Mouse (Mus musculus) embryonic fibroblast, embryonic 13.5 days (primary cell): ENCODE measurements around the gene Tes. TPM values are rescaled to one million over a fixed set of nuclear protein-coding genes. Genes with fewer than 3 reads are reported as not detected.

Source experiments
- H3K27ac ChIP-seq: 2 replicates; pipeline ENCODE4 v1.5.1; 2012; ENCODE audit warnings: low read length, control low read depth, inconsistent platforms; ENCODE audit not compliant: insufficient read depth
- H3K4me1 ChIP-seq: 2 replicates; pipeline ENCODE4 v1.6.1; 2011; ENCODE audit warnings: low read length; ENCODE audit not compliant: control insufficient read depth, insufficient read depth
- H3K4me3 ChIP-seq: 2 replicates; pipeline ENCODE4 v1.5.1; 2011; ENCODE audit warnings: mild to moderate bottlenecking, control low read depth, low read length; ENCODE audit not compliant: insufficient read depth
- CTCF ChIP-seq: IDR thresholded peaks from 2 replicates; pipeline ENCODE4 v1.5.1; 2011; ENCODE audit warnings: mild to moderate bottlenecking, control low read depth, low read length, moderate library complexity, borderline replicate concordance; ENCODE audit not compliant: insufficient read depth
- POLR2A ChIP-seq: IDR thresholded peaks from 2 replicates; pipeline ENCODE4 v1.6.1; 2011; ENCODE audit warnings: low read depth, mild to moderate bottlenecking, control low read depth, low read length, moderate library complexity
- polyA plus RNA-seq: library from polyadenylated mRNA; stranded (reverse); fragments of >200 nt; gene quantifications from 2 replicates; pipeline ENCODE4 v1.2.4, GENCODE M21; 2011; ENCODE audit warnings: low read depth; ENCODE audit not compliant: missing spikeins, insufficient read length

Tes gene
- polyA plus RNA-seq, 1 experiment: 94.4 TPM

DNA sequence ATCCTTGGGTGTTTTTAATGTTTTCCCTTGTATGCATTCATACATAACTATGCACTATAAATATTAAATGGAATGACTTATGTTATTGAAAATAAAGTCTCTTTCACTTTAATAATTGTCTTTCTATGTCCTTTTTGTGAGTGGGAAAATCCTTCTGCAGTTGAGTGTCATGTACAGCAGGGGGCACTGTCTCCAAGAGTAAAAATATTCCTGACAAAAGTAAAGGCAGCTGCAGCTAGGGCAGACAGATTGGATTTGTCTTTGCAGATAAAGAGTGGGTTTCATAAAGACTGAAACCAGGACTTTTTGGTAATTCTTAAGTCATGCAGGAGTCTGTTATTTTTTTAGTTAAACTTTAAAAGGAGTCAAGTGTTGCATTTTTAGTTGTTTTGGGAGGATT is 40.8 kb downstream of the Tes start:
- peaks cover 8% of the 10 kb centered on the region for H3K4me1 ChIP-seq
- no peak overlapping the region for H3K4me3 ChIP-seq
- no peak for TF ChIP-seq CTCF
- no peak overlapping the region for H3K27ac ChIP-seq

DNA sequence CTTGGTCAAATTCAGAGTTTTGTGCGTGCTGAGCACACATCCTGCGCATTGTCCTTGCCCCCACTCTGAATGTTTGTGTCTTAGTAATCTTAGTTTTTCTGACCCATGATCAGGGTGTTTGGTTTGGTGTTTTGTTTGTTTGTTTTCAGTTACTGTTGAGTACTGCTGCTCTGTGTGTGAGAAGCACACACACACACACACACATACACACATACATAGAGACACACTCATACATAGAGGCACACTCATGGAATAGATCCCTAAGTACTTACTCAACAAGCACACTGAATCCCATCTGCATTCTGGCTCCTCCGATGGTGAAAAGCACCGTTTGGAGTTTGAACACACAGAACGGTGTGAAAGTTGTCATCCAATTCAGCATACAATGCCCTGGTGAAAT is 41.5 kb downstream of the Tes start:
- H3K4me1 ChIP-seq: peaks cover 11% of the 10 kb centered on the region
- no peak for TF ChIP-seq POLR2A
- no peak for TF ChIP-seq CTCF
- no peak overlapping the region for H3K4me3 ChIP-seq
- no peak overlapping the region for H3K27ac ChIP-seq

DNA sequence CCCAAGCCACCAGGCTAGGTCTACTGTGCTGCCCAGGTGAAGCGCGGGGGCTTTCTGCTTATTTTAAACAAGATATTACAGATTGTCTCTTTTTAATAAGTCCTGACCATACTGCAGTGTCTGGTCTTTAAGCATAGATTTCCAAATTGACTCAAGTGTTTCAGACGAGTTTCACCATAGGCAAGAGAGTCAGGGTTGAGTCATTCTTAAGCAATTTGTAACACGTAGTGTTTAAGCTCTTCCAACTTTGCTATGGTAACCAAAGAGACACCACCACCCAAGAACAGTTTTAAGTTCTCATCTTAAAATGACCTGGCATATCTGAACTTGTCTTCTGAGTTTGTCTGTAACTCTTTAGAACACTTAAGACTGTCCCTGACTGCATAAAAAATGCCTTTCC is 44.3 kb downstream of the Tes start:
- peaks cover 11% of the 10 kb centered on the region for H3K4me1 ChIP-seq
- TF ChIP-seq POLR2A: no peak
- no peak overlapping the region for H3K4me3 ChIP-seq
- peak overlapping the region; percentile 95 for H3K27ac ChIP-seq

DNA sequence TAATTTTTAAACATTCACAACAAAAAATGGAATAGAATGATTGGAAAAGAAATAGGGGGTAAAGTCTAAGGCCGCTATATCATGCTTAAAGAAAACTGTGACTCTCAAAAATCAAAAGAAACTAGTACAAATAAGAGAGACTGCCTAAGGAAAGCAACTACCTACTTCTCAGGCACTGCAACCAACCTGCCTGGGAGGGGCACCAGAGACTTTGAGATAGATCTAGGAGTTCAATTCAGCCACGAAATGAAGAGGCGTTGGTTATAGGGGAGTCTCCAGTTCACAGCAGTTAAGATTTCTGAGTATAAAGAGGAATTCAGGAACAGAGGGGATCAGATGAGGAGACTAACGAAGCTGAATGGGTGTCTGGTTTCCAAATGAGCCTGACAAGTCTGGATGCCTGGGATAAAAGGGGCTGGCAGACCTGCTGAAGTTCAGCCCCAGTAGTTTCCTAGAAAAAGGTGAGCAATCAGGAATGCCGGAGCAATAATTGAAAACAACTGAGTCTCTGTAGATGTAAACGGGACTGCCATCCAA is 45.7 kb downstream of the Tes start:
- no peak for TF ChIP-seq POLR2A
- 0 out of 2 replicates have a peak, but pooled peaks have one; percentile 23 for TF ChIP-seq CTCF
- peaks cover 11% of the 10 kb centered on the region for H3K4me1 ChIP-seq
- H3K27ac ChIP-seq: no peak overlapping the region
- no peak overlapping the region for H3K4me3 ChIP-seq

DNA sequence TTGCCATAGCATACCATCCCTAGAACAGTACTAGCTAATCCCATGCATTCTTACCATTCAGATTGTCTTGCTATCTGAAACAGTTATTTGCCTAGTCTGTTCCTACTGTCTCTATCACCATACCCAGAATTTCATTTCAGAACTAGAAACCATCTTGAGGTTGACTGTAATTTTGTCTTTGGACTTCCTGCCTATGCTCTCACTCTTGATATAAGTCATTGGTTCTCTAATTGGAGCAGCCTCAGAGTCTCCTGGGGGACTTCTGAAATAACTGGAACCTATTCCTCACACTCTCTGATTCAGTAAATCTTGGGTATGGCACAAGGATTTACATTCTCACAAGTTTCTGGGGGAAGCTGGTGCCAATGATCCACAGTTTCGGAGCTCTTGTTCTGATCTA is 47.1 kb downstream of the Tes start:
- Histone ChIP-seq H3K27ac (no peak overlapping the region), H3K4me1 (peaks cover 11% of the 10 kb centered on the region), H3K4me3 (no peak overlapping the region)
- TF ChIP-seq CTCF (no peak), POLR2A (no peak)

DNA sequence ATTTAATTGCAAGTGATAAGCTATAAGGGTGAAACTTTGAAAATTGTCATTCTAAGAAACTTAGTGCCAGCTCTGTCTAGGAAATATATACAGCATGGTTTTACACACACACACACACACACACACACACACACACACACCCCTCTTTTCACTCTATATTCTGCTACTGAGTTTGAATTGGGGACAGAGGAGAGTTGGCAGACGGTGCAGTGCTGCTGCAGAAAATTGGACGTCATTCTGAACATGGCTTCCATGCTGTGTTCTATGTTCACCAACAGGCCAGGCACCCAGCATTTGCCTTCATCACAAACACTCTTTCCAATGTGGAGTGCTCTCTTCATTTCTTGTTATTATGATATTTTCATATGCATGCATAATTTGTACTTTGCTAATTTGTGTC is 48.0 kb downstream of the Tes start:
- H3K4me1 ChIP-seq: peaks cover 11% of the 10 kb centered on the region
- no peak overlapping the region for H3K4me3 ChIP-seq
- TF ChIP-seq CTCF (no peak), POLR2A (no peak)
- H3K27ac ChIP-seq: no peak overlapping the region

DNA sequence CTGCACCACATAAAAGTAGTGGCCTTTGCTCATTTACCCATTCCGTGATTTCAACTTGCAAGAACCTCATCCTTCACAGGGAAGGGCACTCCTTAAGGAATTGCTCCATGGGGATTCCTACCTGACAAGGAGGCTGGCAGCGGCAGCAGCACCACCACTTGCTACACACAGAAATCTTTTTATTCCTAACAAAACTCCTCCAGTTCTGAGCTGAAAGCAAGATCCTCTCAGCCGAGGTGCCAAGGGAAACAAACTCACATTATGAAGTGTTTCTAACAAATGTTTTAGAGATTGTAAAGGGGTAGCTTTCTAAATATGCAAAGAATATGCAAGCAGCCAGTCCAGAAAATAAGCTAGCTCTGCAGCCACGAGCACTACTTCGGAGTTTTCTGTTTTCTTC is 49.6 kb downstream of the Tes start:
- Histone ChIP-seq H3K4me3 (no peak overlapping the region), H3K27ac (no peak overlapping the region), H3K4me1 (peaks cover 4% of the 10 kb centered on the region)
- TF ChIP-seq POLR2A (no peak), CTCF (no peak)

DNA sequence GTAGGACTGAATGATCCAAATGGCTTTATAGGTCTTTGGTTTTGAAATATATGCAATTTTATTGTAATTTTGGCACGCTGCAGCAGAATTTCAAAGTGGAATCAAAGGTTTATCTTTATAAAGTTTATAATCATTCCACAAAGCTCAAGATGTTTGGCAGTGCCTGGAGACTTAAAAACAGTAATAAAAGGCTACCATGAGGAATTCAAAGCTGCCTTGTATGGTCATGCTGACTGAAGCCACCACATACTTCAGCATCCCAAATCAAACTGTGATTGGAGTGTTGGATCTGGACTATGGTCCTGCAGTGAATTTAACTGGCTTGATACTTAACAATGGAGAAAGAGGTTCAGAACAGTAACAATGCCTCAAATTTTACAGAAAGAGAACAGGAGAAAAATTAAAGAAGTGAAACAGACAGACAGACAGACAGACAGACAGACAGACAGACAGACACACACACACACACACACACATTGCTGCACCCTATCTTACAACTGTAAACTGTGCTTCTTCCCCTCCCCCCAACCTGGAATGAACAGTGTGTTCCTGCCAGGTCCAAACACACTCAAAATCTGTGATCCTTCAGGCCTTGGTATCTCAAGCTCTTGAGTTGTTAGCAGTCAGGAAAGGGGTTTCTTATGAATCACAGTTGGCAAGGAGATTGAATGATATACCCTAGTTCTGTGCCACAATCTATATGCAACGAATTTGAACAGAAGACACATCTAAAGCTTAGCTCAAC is 50.3 kb downstream of the Tes start:
- H3K4me1 ChIP-seq: peaks cover 4% of the 10 kb centered on the region
- H3K27ac ChIP-seq: peak overlapping the region; percentile 73
- TF ChIP-seq POLR2A: no peak
- no peak for TF ChIP-seq CTCF
- no peak overlapping the region for H3K4me3 ChIP-seq

DNA sequence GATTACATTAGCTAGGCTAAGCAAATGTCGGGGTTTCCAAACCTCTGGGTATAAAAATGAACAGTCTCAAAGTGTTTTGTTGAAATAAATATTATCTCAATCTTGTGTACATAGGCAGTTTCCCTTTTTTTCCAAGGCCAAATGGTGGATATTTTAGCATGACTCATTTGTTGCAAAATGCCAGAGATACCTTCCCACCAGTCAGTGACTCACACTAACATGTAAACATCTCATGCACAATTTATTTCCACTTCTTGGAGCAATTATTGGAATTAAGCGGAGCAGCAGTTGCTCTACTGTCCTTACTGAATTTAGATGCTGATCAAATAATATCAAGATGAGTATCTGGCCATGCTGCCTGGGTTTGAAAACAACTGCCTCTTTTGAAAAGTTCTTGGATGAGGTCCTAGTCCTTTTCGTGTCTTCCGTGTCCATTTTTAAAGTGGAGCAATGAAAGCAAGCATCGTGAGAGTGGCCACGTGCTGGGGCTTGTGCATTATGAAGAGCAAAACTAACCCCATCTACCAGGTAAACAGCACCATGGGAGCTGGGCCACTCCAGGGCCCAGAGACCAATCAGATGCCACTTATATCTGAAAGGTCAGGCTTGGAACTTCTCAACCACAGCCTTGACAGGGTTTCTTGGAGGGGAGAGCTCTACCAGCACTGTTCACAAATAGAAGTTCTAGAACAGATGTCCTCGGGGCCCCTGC is 54.7 kb downstream of the Tes start:
- TF ChIP-seq CTCF (no peak), POLR2A (no peak)
- Histone ChIP-seq H3K27ac (no peak overlapping the region), H3K4me3 (no peak overlapping the region), H3K4me1 (no peaks in the 10 kb centered on the region; the same call in 1 of the 2 replicates)

DNA sequence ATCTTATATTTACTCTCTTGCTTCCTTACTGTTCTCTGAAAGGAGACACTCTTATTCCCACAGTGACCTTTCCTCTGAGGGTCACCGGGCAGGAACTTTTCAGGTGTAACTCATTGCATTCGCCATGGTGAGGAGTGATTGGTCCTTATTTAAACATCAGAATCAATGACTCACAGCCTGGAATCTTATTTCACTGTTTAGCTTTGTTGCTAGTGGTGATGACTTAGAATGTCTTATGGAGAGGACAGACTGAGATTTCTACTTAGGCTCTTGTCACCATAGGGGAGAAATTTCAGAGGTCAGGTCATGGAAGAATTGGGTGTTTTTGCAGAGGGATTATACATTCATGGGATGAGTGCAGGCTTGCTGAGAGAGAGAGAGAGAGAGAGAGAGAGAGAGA is 75.1 kb downstream of the Tes start:
- TF ChIP-seq CTCF (no peak), POLR2A (no peak)
- H3K4me3 ChIP-seq: no peak overlapping the region
- peaks cover 7% of the 10 kb centered on the region for H3K4me1 ChIP-seq
- H3K27ac ChIP-seq: no peak overlapping the region
